Mouse (Mus musculus) Patski (cell line): Measurements from ENCODE around the gene Tstd2. TPM values are rescaled to one million over a fixed set of nuclear protein-coding genes. Genes with fewer than 3 reads are reported as not detected.

Source experiments
- ATAC-seq: fragments of 100-300 bp; one replicate; pipeline ENCODE4 v1.8.0; 2021
- CTCF ChIA-PET: fragments of 350-600 bp; sonication (Branson Sonifier 250); formaldehyde crosslinking; loops from one replicate; lab custom pipeline; 2022; ENCODE audit warnings: inconsistent platforms; lab: Charles Lee
- POLR2A ChIA-PET: fragments of 350-600 bp; sonication (Branson Sonifier 250); formaldehyde crosslinking; loops from one replicate; lab custom pipeline; 2022; ENCODE audit warnings: antibody characterized with exemption, inconsistent platforms; lab: Charles Lee
- DNase-seq: peaks from one replicate; pipeline ENCODE4 v3.0.0-alpha.2; 2011; ENCODE audit warnings: low read depth, low spot score
- H3K27me3 ChIP-seq: fragments of 371-371 bp; one replicate; pipeline ENCODE4 v1.5.1; 2021
- CTCF ChIP-seq: fragments of 100-300 bp; IDR thresholded peaks from one replicate; pipeline ENCODE4 v1.5.1; 2021
- in situ Hi-C: fragments of 300-500 bp; cut with MboI; formaldehyde crosslinking; loops from 3 replicates; pipeline ENCODE4 v1.11.1; 2018; ENCODE audit warnings: low pct_unique_long_range_greater_than_20kb, mixed read lengths
- polyA plus RNA-seq: library from polyadenylated mRNA; unstranded; gene quantifications from one replicate; pipeline ENCODE4 v1.2.3, GENCODE M21; 2021

Gene Tstd2
- polyA plus RNA-seq, 1 experiment from 2014 or later: 17.9 TPM

DNA sequence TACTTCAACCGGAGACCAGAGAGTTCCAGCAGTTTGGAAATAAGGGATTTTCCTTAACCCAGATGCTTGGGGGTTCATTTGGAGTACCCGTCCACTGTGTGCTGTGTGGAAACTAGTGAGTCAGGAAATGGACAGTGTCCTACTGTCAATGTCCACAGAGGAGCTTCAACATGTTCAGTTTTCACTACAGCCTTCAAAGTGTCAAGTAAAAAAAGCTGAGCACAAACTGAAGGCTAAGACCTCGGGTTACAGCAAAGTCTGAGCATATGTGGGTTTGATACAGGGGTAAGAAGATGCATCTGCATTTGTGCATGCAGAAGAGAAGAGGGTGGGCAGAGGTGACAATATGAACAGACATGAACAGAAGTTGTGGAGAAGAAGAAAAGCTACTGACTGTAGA lies 17.7 kb downstream of the Tstd2 start:
- TF ChIP-seq CTCF: no peak
- ChIA-PET CTCF (interaction anchor here (1.3 to 1.5 kb wide), 2 partner anchors 15 to 149 kb away, joined by 3 to 8 read pairs; no protein-coding TSS in a partner anchor), POLR2A (no interaction called here)
- DNase-seq (no peak), ATAC-seq (no peak)
- in situ Hi-C loops: loop anchor here (5.0 kb wide), 1 partner anchor 178 kb away; no protein-coding TSS in a partner anchor
- no peaks in the 10 kb centered on the region for H3K27me3 ChIP-seq

DNA sequence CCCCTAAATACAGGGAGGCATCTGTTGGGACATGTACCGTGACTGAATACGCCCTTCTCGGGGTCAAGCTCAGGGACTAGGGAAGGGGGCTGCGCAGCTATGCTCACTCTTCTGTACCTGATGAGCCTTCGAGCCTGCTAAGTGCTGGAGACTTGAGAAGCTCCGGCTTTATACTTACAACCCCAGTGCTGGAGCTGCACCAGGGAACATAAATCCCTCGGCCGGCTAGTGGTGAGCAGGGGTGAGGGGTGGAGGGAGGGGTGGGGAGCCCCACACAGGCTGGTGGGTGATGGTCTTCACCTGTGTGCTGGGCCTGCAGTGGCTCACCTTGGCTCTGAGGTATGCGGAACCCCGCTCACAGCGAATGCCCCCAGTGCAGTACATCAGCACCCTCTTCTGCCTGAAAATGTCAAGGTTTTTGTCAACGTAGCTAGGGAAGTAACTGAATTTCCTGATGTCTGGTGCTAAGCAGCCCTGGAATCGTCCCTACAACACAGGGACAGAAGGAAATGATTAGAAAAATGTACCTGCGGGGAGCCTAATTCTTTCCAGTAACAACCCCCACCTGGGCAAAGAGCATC lies 18.9 kb downstream of the Tstd2 start:
- in situ Hi-C loops: loop anchor here (5.0 kb wide), 1 partner anchor 177 kb away; no protein-coding TSS in a partner anchor
- no peak for DNase-seq
- POLR2A ChIA-PET: interaction anchor here (0.6 kb wide), 1 partner anchor 161 kb away, joined by 3 read pairs; no protein-coding TSS in a partner anchor
- no peak for TF ChIP-seq CTCF
- ATAC-seq: no peak
- H3K27me3 ChIP-seq: no peaks in the 10 kb centered on the region
- CTCF ChIA-PET: interaction anchor here (1.8 kb wide), 1 partner anchor 147 kb away, joined by 10 read pairs; no protein-coding TSS in a partner anchor

DNA sequence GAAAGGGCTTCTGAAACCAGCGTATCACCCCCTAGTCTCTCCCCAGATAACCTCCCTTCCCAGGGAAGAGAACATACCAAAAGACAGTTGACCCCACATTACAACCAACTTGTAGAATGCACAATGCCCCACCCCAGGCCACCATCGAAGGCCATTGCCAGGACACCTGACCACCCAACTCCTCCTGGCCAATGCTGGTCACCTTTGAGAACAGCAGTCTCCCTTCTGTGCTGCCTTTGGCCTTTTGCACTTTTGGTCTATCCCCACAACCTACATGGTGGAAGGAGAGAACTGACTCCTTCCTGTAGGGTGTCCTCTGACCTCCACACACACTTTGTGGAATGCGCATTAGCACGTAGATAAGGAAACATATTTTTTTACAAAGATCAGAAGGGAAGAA lies 21.0 kb downstream of the Tstd2 start:
- no peak for TF ChIP-seq CTCF
- ChIA-PET CTCF (no interaction called here), POLR2A (no interaction called here)
- H3K27me3 ChIP-seq: no peaks in the 10 kb centered on the region
- ATAC-seq (no peak), DNase-seq (no peak)
- in situ Hi-C loops: no loop called here

DNA sequence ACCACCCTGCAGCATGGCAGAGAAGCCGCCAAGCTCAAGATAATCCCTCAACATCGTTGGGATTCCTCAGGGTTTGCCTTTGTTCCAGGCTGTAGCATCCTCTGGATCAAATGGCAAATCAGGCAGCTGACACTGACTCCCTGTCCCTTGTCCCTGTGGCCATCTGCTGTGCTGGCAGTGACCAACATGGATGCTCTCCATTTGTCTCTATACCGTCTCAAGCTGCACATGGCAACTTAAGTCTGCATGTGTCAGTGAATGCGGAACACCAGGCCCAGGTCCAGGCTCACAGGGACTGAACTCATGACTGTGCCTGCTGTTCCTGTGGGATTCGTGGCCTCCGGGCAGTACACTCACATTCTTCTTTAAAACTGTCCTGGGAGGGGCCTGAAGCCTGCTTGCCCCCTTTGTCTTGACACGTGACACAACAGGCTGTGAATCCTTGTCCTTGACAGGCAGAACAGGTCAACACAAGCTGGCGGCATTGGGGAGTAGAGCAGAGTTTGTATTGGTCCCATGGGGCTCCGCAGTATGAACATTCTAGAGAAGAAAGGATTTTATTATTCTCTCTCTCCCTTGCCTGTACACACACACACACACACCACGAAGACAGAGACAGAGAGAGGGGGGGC lies 21.8 kb downstream of the Tstd2 start:
- ATAC-seq (no peak), DNase-seq (no peak)
- H3K27me3 ChIP-seq: no peaks in the 10 kb centered on the region
- CTCF ChIA-PET: no interaction called here
- no peak for TF ChIP-seq CTCF
- POLR2A ChIA-PET: interaction anchor here (0.9 kb wide), 1 partner anchor 68 kb away, joined by 3 read pairs; no protein-coding TSS in a partner anchor
- in situ Hi-C loops: no loop called here

DNA sequence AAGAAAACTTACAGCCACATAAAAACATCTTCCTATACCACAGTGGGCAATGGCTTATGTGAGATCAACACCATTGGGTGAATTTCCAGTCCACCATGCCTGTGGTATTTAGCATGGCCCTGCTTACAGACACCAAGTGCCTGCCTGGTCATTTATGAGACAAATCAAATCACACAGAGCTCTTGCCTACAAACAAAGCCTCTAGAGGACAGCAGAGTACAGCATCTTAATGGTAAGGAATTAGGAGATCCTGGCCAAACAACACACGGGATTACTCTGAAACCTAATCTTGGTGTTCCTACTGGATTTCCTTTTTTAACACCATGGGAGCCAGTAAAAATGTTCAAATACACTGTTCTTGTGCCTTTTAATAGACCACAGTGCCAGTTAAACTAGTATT lies 23.2 kb downstream of the Tstd2 start:
- in situ Hi-C loops: no loop called here
- no peaks in the 10 kb centered on the region for H3K27me3 ChIP-seq
- ATAC-seq: no peak
- no peak for DNase-seq
- no peak for TF ChIP-seq CTCF
- ChIA-PET POLR2A (interaction anchor here (0.7 to 1.2 kb wide), 3 partner anchors 66 to 1204 kb away, joined by 3 to 4 read pairs (median 3); no protein-coding TSS in a partner anchor), CTCF (interaction anchor here (0.6 kb wide), 1 partner anchor 13 kb away, joined by 3 read pairs; no protein-coding TSS in a partner anchor)

DNA sequence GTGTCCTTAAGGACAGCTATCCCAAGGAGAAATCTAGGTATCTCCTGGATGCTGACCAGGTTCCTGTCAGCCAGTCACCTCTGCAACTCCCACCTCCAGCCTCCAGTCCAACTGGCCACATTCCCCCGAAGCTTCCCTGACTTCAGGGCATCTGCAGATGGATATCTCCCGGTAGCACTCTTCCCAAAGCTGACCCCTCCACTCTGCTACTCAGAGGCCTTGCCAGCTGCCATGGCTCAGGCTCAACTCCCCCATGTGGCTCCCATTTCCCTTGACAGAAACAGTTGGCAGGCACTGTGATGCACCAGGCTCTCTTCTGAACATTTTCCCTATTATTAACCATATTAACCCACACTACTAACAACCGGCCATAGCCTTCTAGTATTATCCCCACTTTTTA lies 27.1 kb downstream of the Tstd2 start:
- in situ Hi-C loops: no loop called here
- CTCF ChIA-PET: no interaction called here
- no peak for ATAC-seq
- no peak for DNase-seq
- no peak for TF ChIP-seq CTCF
- POLR2A ChIA-PET: no interaction called here
- H3K27me3 ChIP-seq: no peaks in the 10 kb centered on the region

DNA sequence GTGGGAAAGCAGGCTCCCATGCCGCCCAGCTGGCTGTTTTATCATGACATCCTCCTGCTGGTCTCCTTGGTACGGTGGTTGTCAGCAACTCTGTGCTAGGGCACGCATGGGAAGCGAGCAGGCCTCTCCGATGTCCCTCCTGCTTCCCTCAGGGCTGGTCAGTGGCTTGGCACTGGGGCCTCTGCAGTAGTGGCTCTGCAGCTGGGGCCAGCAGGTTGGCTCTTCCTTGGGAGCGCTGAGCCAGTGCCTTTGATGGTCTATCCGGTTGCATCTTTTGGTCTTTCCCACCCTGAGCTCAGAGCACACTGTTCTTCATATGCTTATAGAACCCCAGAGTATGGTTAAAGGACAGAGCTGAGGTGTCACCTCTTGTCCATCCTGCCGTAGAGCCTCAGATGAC lies 28.4 kb downstream of the Tstd2 start:
- H3K27me3 ChIP-seq: no peaks in the 10 kb centered on the region
- in situ Hi-C loops: no loop called here
- ChIA-PET POLR2A (no interaction called here), CTCF (no interaction called here)
- no peak for DNase-seq
- no peak for TF ChIP-seq CTCF
- ATAC-seq: no peak

DNA sequence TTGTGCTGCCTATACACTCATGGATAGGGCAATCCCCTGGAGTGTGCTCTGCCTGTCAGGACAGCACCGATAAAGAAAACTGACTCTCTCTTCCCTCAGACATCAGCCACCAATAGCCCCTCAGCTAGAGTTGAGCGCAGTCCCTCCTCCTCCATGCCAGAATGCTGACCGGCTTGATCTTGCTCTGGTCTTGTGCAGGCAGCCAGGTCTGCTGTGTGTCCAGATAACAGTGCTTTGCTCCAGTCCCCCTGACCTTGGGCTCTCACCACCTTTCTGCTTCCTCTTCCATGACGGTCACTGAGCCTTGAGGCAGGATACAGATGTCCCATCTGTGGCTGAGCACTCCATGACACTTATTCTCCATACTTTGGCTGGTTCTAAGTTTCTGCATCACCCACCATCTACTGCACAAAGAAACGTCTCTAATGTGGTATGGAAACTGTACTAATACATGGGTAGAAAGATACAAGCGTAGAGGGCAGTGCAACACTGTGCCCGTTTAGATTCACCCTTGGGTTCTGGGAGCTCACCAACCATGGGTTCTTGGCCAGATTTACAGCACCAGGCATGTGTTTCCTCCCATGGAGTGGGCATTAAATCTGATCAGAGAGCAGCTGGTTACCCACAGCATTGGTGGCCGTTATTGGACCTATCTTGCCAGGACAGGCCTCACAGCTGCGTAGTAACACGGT lies 36.3 kb downstream of the Tstd2 start:
- POLR2A ChIA-PET: no interaction called here
- CTCF ChIA-PET: interaction anchor here (0.6 kb wide), 1 partner anchor 13 kb away, joined by 3 read pairs; no protein-coding TSS in a partner anchor
- ATAC-seq (no peak), DNase-seq (no peak)
- no peaks in the 10 kb centered on the region for H3K27me3 ChIP-seq
- no peak for TF ChIP-seq CTCF
- in situ Hi-C loops: no loop called here

DNA sequence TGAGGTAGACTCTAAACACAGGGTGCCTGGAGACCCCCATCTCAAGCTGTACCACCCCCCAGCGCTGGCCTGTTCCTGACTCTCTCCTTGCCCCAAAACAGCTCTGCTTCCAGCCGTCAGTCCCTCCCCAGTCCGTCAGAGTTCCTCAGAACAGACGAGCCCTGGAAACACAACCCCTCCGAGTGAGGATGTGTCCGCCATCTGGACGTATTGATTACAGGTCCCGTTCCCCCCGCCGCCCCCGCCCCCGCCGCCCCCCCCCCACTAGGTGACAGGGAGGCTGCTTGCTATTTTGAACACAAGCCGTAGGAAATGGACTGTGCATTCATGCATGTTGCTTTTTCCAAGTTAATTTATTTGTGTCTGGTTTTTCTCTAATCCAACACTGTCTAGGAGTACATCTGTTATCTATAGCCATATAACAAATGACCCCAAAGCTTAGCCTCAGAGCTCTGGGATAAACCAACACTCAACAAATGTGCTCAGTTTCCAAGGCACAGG lies 37.2 kb downstream of the Tstd2 start:
- ChIA-PET CTCF (no interaction called here), POLR2A (no interaction called here)
- no peaks in the 10 kb centered on the region for H3K27me3 ChIP-seq
- TF ChIP-seq CTCF: no peak
- DNase-seq: no peak
- in situ Hi-C loops: no loop called here
- no peak for ATAC-seq

DNA sequence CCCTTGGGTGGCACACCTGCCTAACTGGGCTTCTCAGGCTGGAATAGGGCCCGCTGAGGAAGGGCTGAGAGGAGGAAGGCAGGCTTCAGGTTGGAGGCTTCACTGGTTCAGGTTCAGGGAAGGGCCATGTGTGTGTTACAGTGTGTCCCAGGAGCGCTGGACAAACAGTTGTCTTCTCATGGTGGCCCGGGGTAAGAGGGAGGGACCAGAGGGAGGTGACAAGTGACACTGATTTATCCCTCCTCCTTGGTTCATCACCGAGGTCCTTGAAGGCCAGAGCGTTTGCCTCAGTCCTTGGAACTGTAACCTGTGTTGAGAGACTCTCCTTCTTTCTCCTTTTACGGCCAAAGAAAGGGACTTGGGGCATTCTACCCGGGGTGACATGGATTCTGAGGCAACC lies 38.0 kb downstream of the Tstd2 start:
- ATAC-seq (no peak), DNase-seq (no peak)
- TF ChIP-seq CTCF: no peak
- ChIA-PET CTCF (no interaction called here), POLR2A (no interaction called here)
- in situ Hi-C loops: no loop called here
- no peaks in the 10 kb centered on the region for H3K27me3 ChIP-seq

DNA sequence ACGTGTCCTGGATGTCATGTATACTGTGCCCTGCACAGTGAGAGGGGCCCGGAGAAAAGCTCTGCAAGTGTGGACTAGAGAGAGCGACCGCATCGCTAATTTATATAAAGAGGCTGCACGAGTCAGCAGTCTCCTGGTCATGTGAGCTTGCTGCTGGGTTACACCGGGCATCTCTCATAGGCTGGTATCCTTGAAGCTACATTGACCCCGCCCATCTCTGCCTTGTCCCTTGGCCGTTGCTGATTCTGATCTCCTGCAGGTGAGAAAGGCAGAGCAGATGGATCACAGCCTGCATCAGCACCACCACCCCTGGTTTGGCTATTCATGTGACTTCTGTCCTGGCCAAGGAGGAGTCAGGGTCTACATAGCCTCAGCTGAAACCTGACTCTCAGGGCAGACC lies 39.4 kb downstream of the Tstd2 start:
- no peak for TF ChIP-seq CTCF
- no peaks in the 10 kb centered on the region for H3K27me3 ChIP-seq
- no peak for DNase-seq
- ATAC-seq: no peak
- in situ Hi-C loops: no loop called here
- ChIA-PET POLR2A (interaction anchor here (1.2 kb wide), 1 partner anchor 134 kb away, joined by 3 read pairs; the partner anchor contains the start of gene Tdrd7), CTCF (no interaction called here)
